Mouse (Mus musculus): ENCODE measurements at regions not wholly inside any gene's neighbourhood (a gene's known extent, or its start where the extent isn't known, plus 50 kb on each side); places are given as distances from the start of the nearest gene placed in this dataset.

GRCm38 (mm10) chr8:50293501-50293900, 1449.8 kb upstream of the Tenm3 start:
- H3K27ac ChIP-seq (ENCODE audit: low read depth, low read length) = no peak overlapping the region
- H3K27me3 ChIP-seq (replicated peaks; ENCODE audit: control insufficient read depth, insufficient read depth, low read length) = no peaks in the 10 kb centered on the region
- WGBS = 6% methylated on average over 4 of the region's 4 CpGs
- H3K9me3 ChIP-seq (ENCODE audit: control insufficient read depth, low read length) = no peaks in the 10 kb centered on the region
- DNase-seq (ENCODE audit: low spot score) (no peak), ATAC-seq (replicated peaks; ENCODE audit: low FRiP score) (0 out of 2 replicates have a peak, but pooled peaks have one; percentile 47)
- no peak overlapping the region for H3K4me3 ChIP-seq (ENCODE audit: low read depth, low read length)
- no peak overlapping the region for H3K4me2 ChIP-seq
- H3K4me1 ChIP-seq (replicated peaks; ENCODE audit: control insufficient read depth, insufficient read depth, low read length) = no peaks in the 10 kb centered on the region
- H3K9ac ChIP-seq (ENCODE audit: low read depth, low read length) = no peak overlapping the region
- no peaks in the 10 kb centered on the region for H3K36me3 ChIP-seq (ENCODE audit: control insufficient read depth, insufficient read depth, low read length)

DNA sequence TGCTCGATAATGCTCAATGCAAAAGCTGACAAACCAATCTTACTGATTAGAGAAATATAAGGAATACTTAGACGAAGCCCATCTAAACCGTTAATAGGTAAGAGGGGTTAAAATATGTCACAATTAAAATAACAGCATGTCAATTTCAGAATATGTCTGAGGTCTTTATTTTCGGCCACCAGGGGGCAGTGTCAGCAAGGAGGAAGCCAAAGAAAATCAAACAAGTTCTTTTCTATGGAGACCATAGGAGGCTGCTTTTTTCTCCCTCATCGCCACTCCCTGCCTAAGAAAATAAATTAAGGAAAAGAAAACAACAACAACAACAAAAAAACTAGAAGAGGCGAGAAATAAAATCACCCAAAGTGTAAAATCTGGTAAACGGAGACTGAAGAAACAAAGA, 1448.4 kb upstream of the Tenm3 start:
- ATAC-seq (replicated peaks; ENCODE audit: low FRiP score) = no peak
- no peaks in the 10 kb centered on the region for H3K36me3 ChIP-seq (ENCODE audit: control insufficient read depth, insufficient read depth, low read length)
- H3K27me3 ChIP-seq (replicated peaks; ENCODE audit: control insufficient read depth, insufficient read depth, low read length) = no peaks in the 10 kb centered on the region
- no peak overlapping the region for H3K9ac ChIP-seq (ENCODE audit: low read depth, low read length)
- no peaks in the 10 kb centered on the region for H3K4me1 ChIP-seq (replicated peaks; ENCODE audit: control insufficient read depth, insufficient read depth, low read length)
- no peak for DNase-seq (ENCODE audit: low spot score)
- H3K4me2 ChIP-seq = no peak overlapping the region
- H3K4me3 ChIP-seq (ENCODE audit: low read depth, low read length) = no peak overlapping the region
- no peak overlapping the region for H3K27ac ChIP-seq (ENCODE audit: low read depth, low read length)
- H3K9me3 ChIP-seq (ENCODE audit: control insufficient read depth, low read length) = no peaks in the 10 kb centered on the region
- 36% methylated on average over 7 of the region's 7 CpGs for WGBS

DNA sequence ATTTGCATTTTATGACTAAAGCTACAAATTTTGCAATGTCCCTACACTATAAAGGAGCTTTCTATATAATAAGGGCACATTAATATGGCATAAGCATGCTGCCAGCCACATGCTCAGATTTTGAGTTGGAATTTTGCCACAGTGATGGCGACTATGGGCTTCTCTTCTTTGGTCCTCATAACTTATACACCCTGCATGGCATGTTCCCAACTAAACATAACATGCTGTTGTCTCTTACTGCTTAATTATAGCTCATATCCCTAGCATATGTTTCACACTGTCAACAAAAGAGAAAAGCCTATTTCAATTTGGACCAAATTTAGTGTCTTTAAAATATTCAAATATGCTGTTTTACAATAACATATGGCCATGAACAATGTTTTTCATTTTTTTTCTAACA, 1432.6 kb upstream of the Tenm3 start:
- Histone ChIP-seq H3K4me3 (ENCODE audit: low read depth, low read length) (no peak overlapping the region), H3K4me2 (no peak overlapping the region), H3K27me3 (replicated peaks; ENCODE audit: control insufficient read depth, insufficient read depth, low read length) (no peaks in the 10 kb centered on the region), H3K27ac (ENCODE audit: low read depth, low read length) (no peak overlapping the region), H3K9ac (ENCODE audit: low read depth, low read length) (no peak overlapping the region), H3K4me1 (replicated peaks; ENCODE audit: control insufficient read depth, insufficient read depth, low read length) (no peaks in the 10 kb centered on the region), H3K9me3 (ENCODE audit: control insufficient read depth, low read length) (no peaks in the 10 kb centered on the region), H3K36me3 (ENCODE audit: control insufficient read depth, insufficient read depth, low read length) (no peaks in the 10 kb centered on the region)
- ATAC-seq (replicated peaks; ENCODE audit: low FRiP score) (no peak), DNase-seq (ENCODE audit: low spot score) (no peak)
- 68% methylated on average over 1 of the region's 1 CpGs for WGBS

- DNase-seq (ENCODE audit: low spot score) (no peak), ATAC-seq (replicated peaks; ENCODE audit: low FRiP score) (no peak)
- Histone ChIP-seq H3K27ac (ENCODE audit: low read depth, low read length) (no peak overlapping the region), H3K4me3 (ENCODE audit: low read depth, low read length) (no peak overlapping the region), H3K9ac (ENCODE audit: low read depth, low read length) (no peak overlapping the region), H3K9me3 (ENCODE audit: control insufficient read depth, low read length) (no peaks in the 10 kb centered on the region), H3K27me3 (replicated peaks; ENCODE audit: control insufficient read depth, insufficient read depth, low read length) (no peaks in the 10 kb centered on the region), H3K4me2 (no peak overlapping the region), H3K36me3 (ENCODE audit: control insufficient read depth, insufficient read depth, low read length) (no peaks in the 10 kb centered on the region), H3K4me1 (replicated peaks; ENCODE audit: control insufficient read depth, insufficient read depth, low read length) (no peaks in the 10 kb centered on the region)
- WGBS = 56% methylated on average over 4 of the region's 4 CpGs
These were observed 1421.0 kb upstream of the Tenm3 start for GRCm38 (mm10) chr8:50264757-50265156.
